Mouse (Mus musculus): ENCODE results near the gene Gmds. TPM values are rescaled to one million over a fixed set of nuclear protein-coding genes. Genes with fewer than 3 reads are reported as not detected.

Gmds gene
- polyA plus RNA-seq, 1 experiment from 2014 or later = 5.7 TPM

DNA sequence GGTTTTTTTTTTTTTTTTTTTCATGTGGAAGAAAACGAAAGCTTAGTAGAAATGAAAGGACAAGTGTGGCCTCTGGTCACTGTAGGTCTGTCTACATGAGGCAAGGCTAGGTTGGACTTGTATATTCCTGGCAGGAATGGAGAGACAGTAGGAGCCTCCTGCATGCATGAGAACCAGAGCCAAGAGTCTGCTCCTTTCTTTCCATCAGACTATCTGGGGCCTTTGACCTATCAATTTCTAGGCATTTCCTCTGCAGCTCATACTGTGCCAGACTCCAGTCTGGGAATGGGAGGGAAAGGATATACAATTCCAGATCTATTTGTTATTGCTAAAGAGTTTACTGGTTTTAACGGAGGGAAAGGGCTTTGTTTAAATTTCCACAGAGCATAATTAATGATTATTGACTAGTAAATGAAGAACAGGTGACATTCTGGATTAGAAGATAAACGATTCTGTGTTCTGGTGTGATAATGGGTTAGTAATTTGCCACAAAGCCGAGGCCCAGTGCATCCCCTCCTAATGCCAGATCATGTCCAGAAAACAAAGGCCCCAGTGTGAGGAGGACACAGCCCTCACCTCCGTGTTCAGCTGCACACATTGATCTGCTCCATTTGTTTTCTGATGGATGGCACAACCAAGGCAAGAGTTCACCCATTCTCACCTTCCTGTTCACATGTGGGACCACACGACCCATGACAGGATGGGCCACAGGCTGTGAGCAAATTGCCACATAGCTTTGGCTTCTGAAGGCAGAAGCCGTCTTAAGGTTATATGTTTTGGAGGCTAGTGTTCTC is 394.9 kb downstream of the Gmds start:
- 80% methylated on average over 7 of the region's 7 CpGs for WGBS (ENCODE audit: missing documents)
- no peaks in the 10 kb centered on the region for H3K79me2 ChIP-seq (ENCODE audit: inconsistent target)

GRCm38 (mm10) chr13:31929299-31929698 is 409.2 kb downstream of the Gmds start:
- H3K79me2 ChIP-seq (ENCODE audit: inconsistent target) = no peaks in the 10 kb centered on the region
- 95% methylated on average over 1 of the region's 1 CpGs for WGBS (ENCODE audit: missing documents)
- H3K4me3 ChIP-seq (ENCODE audit: inconsistent target) = no peak overlapping the region
- no peak overlapping the region for H3K27ac ChIP-seq
- no peaks in the 10 kb centered on the region for H3K36me3 ChIP-seq (ENCODE audit: inconsistent target)

More for the DNA sequence above, 394.9 kb downstream of the Gmds start:
- Histone ChIP-seq H3K4me3 (ENCODE audit: inconsistent target) (no peak overlapping the region), H3K36me3 (ENCODE audit: inconsistent target) (no peaks in the 10 kb centered on the region), H3K27ac (no peak overlapping the region)

DNA sequence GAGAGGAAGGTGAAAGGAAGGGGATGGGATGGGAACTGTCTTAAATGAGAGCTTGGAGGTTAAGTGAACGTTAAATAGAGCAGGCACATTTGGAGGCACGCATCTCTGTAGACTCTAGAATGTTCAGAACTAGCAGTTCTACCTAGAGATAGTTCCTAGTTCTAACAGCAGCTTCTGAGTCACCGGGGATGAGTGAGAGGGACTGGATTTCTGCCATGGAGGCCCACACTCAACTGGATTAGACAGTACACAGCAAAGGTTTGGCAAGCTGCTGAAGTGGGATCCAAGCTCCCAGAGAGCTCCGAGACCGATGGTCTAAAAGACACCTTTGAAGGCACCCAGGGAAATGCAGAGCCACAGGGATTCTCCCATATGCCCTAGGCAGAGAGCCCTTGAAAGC is 411.9 kb downstream of the Gmds start:
- Histone ChIP-seq H3K27ac (no peak overlapping the region), H3K4me3 (ENCODE audit: inconsistent target) (no peak overlapping the region), H3K79me2 (ENCODE audit: inconsistent target) (no peaks in the 10 kb centered on the region), H3K36me3 (ENCODE audit: inconsistent target) (no peaks in the 10 kb centered on the region)
- WGBS (ENCODE audit: missing documents) = 84% methylated on average over 5 of the region's 5 CpGs

GRCm38 (mm10) chr13:31924506-31924905 is 414.0 kb downstream of the Gmds start:
- 85% methylated on average over 4 of the region's 4 CpGs for WGBS (ENCODE audit: missing documents)
- Histone ChIP-seq H3K79me2 (ENCODE audit: inconsistent target) (no peaks in the 10 kb centered on the region), H3K4me3 (ENCODE audit: inconsistent target) (no peak overlapping the region), H3K27ac (no peak overlapping the region), H3K36me3 (ENCODE audit: inconsistent target) (no peaks in the 10 kb centered on the region)

DNA sequence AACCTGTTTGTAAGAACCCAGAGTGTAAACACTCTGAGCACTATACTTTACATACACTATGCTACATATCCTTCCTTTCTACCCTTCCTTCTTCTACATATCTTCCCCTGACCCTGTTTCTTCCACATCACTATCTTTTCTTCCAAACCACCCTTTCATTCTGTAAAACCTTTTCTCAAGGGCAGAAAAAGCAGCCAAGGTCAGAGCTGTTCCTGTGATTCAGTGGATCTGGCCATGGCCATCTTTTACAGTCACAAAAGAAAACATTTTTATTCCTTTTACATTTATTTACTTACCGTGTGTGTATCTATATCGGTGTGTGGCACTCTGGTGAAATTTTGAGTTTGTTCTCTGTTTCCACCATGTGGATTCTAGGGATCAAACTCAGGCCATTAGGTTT is 418.8 kb downstream of the Gmds start:
- no peaks in the 10 kb centered on the region for H3K79me2 ChIP-seq (ENCODE audit: inconsistent target)
- H3K27ac ChIP-seq = no peak overlapping the region
- 97% methylated on average over 2 of the region's 2 CpGs for WGBS (ENCODE audit: missing documents)
- H3K4me3 ChIP-seq (ENCODE audit: inconsistent target) = no peak overlapping the region
- H3K36me3 ChIP-seq (ENCODE audit: inconsistent target) = no peaks in the 10 kb centered on the region

DNA sequence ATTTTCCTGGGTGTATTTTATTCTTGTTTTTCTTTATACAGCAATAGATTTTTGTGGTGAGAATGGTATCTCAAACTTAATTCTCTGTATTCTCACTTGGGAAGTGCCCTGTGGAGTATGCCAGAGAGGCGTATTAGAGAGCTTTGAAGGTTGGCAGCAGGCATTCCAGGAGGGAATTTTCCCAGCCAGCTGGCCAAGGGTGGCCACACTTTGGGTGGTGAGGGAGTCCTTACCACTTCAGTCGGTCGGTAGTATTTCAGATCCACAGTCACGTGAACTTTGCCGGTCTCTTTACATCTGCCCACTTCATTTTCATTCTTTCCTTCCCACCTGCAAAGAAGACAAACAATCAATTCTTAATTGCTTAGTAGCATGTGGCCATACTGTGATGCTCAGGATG is 421.2 kb downstream of the Gmds start:
- Histone ChIP-seq H3K4me3 (ENCODE audit: inconsistent target) (no peak overlapping the region), H3K27ac (no peak overlapping the region), H3K36me3 (ENCODE audit: inconsistent target) (no peaks in the 10 kb centered on the region), H3K79me2 (ENCODE audit: inconsistent target) (no peaks in the 10 kb centered on the region)
- 96% methylated on average over 5 of the region's 5 CpGs for WGBS (ENCODE audit: missing documents)

DNA sequence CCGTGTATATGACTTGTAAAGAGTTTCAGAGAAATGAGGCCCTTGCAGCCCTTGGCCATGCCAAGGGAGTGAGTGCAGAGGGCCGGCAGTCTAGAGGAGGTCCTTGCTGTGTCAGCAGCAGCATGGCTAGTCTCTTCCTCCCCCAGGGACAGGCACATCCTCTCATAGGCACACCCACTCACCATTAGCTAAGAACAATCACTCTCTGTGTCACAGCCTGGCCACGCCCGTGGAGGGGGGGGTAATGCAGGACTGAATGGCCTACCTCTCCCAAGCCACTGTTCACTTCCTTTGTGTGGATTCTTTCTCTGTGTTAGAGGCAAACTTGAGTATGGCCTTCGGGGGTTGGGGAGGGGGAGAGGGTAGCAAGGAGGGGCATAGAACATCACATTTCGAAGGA is 422.8 kb downstream of the Gmds start:
- Histone ChIP-seq H3K79me2 (ENCODE audit: inconsistent target) (no peaks in the 10 kb centered on the region), H3K36me3 (ENCODE audit: inconsistent target) (no peaks in the 10 kb centered on the region), H3K4me3 (ENCODE audit: inconsistent target) (no peak overlapping the region), H3K27ac (no peak overlapping the region)
- 91% methylated on average over 6 of the region's 6 CpGs for WGBS (ENCODE audit: missing documents)

DNA sequence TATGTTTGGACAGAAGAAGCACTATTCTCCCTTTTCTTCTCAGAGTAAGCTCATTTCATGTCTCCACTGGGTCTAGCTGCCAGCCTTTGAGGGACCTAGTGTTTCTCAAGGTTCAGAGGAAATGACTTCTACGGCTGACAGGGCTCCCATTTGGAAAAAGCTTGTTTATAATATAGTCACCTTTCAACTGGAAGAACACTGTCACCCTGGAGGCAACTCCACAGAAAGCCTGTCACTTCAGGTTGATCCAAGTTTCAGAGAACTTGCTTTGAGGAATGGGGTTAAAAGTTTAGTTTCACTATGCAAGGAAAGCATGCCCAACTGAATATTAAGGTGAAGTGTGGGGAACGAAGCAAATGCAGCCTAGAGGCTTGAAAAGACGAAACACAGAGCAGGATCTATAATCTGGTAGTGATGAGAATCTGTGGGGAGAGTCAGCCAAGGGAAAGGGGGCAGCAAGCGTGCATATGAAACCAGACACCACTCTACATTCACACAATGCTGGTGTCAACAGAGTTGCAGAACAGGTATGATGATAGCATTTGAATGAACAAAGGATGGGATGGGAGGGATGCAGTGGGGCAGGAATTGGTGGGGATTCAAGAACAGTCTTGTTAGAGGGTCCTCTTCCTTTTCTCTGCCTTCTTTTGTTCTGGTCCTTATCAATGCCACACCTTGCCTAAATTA is 423.5 kb downstream of the Gmds start:
- no peak overlapping the region for H3K4me3 ChIP-seq (ENCODE audit: inconsistent target)
- 98% methylated on average over 4 of the region's 4 CpGs for WGBS (ENCODE audit: missing documents)
- H3K36me3 ChIP-seq (ENCODE audit: inconsistent target) = no peaks in the 10 kb centered on the region
- no peak overlapping the region for H3K27ac ChIP-seq
- no peaks in the 10 kb centered on the region for H3K79me2 ChIP-seq (ENCODE audit: inconsistent target)

- H3K27ac ChIP-seq = no peak overlapping the region
- no peaks in the 10 kb centered on the region for H3K36me3 ChIP-seq (ENCODE audit: inconsistent target)
- 90% methylated on average over 5 of the region's 5 CpGs for WGBS (ENCODE audit: missing documents)
- H3K79me2 ChIP-seq (ENCODE audit: inconsistent target) = no peaks in the 10 kb centered on the region
- no peak overlapping the region for H3K4me3 ChIP-seq (ENCODE audit: inconsistent target)
Observed at GRCm38 (mm10) chr13:31911956-31912355, 426.6 kb downstream of the Gmds start.

DNA sequence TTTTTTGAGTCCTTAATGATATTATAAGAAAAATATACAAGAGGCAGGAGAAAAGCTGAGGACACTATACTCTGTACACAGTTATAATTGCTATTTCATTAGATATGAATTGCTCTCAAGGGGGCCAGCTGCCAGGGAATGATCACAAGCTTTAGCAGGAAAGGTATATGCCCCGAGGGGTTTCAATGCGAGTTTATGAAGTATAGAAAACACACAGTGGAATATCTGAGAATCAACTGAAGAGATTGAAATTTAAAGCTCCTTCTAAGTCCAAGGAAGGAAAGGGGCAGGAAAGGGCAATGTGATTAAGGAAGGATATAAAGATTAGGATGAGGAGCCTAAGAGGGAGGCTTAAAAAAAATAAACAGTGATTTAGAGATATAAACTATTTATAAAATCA is 427.2 kb downstream of the Gmds start:
- Histone ChIP-seq H3K79me2 (ENCODE audit: inconsistent target) (no peaks in the 10 kb centered on the region), H3K27ac (no peak overlapping the region), H3K36me3 (ENCODE audit: inconsistent target) (no peaks in the 10 kb centered on the region), H3K4me3 (ENCODE audit: inconsistent target) (no peak overlapping the region)
- 97% methylated on average over 2 of the region's 2 CpGs for WGBS (ENCODE audit: missing documents)

- no peaks in the 10 kb centered on the region for H3K79me2 ChIP-seq (ENCODE audit: inconsistent target)
- no peaks in the 10 kb centered on the region for H3K36me3 ChIP-seq (ENCODE audit: inconsistent target)
- WGBS (ENCODE audit: missing documents) = 77% methylated on average over 3 of the region's 3 CpGs
- no peak overlapping the region for H3K27ac ChIP-seq
- no peak overlapping the region for H3K4me3 ChIP-seq (ENCODE audit: inconsistent target)
Observed at GRCm38 (mm10) chr13:31909031-31909430, 429.5 kb downstream of the Gmds start.

DNA sequence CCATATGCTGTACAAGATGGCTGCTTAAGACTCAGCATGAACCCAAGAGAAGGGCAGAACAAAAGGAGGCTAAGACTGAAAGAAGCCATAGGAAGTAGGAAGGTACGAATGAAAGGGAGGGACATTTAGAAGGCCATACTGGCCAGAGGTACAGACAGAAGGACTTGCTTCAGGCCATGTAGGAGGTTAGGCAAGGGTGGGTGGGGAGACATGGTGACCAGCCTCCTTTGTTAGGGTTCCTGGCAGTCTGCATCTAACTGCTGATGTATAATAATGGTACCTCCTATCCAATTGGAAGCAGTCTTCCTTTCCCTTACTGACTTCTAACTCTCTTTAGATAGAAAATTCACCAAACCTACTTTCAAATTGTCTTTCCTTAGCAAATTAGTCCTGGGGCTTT is 432.0 kb downstream of the Gmds start:
- 100% methylated on average over 1 of the region's 1 CpGs for WGBS (ENCODE audit: missing documents)
- Histone ChIP-seq H3K27ac (no peak overlapping the region), H3K4me3 (ENCODE audit: inconsistent target) (no peak overlapping the region), H3K36me3 (ENCODE audit: inconsistent target) (no peaks in the 10 kb centered on the region), H3K79me2 (ENCODE audit: inconsistent target) (no peaks in the 10 kb centered on the region)

GRCm38 (mm10) chr13:31900191-31900590 is 438.3 kb downstream of the Gmds start:
- Histone ChIP-seq H3K79me2 (ENCODE audit: inconsistent target) (no peaks in the 10 kb centered on the region), H3K27ac (no peak overlapping the region), H3K36me3 (ENCODE audit: inconsistent target) (no peaks in the 10 kb centered on the region), H3K4me3 (ENCODE audit: inconsistent target) (no peak overlapping the region)
- WGBS (ENCODE audit: missing documents) = 93% methylated on average over 3 of the region's 3 CpGs

GRCm38 (mm10) chr13:31899392-31899791 is 439.1 kb downstream of the Gmds start:
- no peaks in the 10 kb centered on the region for H3K36me3 ChIP-seq (ENCODE audit: inconsistent target)
- no peaks in the 10 kb centered on the region for H3K79me2 ChIP-seq (ENCODE audit: inconsistent target)
- 94% methylated on average over 5 of the region's 5 CpGs for WGBS (ENCODE audit: missing documents)
- no peak overlapping the region for H3K4me3 ChIP-seq (ENCODE audit: inconsistent target)
- H3K27ac ChIP-seq = no peak overlapping the region

DNA sequence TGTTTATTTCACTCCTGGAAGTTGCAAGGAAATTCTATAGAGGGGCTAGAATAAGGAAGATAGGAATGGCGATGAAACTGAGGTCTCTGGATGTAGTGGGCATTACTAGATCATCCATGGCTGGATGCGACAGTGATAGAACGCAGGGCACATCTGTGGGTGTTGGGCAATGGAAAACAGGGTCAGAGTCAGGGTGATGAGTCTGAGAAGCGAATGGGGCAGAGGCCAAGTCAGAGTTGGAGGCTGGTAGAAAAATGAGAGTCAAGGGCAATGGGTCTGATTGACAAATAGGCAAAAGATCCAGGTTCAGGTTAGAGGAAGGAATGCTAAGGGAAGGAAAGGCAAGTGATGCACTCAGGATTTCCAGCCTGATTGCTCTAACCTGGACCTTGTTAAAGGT is 441.0 kb downstream of the Gmds start:
- H3K79me2 ChIP-seq (ENCODE audit: inconsistent target) = no peaks in the 10 kb centered on the region
- no peaks in the 10 kb centered on the region for H3K36me3 ChIP-seq (ENCODE audit: inconsistent target)
- 96% methylated on average over 4 of the region's 4 CpGs for WGBS (ENCODE audit: missing documents)
- H3K4me3 ChIP-seq (ENCODE audit: inconsistent target) = no peak overlapping the region
- H3K27ac ChIP-seq = no peak overlapping the region
